Mouse (Mus musculus) stomach, postnatal 0 days (tissue): ENCODE measurements at regions not wholly inside any gene's neighbourhood (a gene's known extent, or its start where the extent isn't known, plus 50 kb on each side); places are given as distances from the start of the nearest gene placed in this dataset.

ENCODE experiments used
- CTCF ChIP-seq: IDR thresholded peaks from 2 replicates; pipeline ENCODE4 v1.5.1; 2016; ENCODE audit warnings: antibody characterized with exemption, low read depth, mild to moderate bottlenecking, moderate library complexity
- EP300 ChIP-seq: optimal IDR thresholded peaks from 2 replicates; pipeline ENCODE3; 2016; ENCODE audit warnings: antibody characterized with exemption

- TF ChIP-seq CTCF (no peak), EP300 (no peak)
Observed at GRCm38 (mm10) chr5:53373315-53373714, 92.6 kb upstream of the Rbpj start.
